Mouse (Mus musculus): ENCODE results near the gene Evi2. TPM values are rescaled to one million over a fixed set of nuclear protein-coding genes. Genes with fewer than 3 reads are reported as not detected.
A peak's percentile ranks its signal among the peaks of the same experiment; 100 is the strongest.

Gene Evi2
- 0.43 and 0.82 TPM in 2 replicates for polyA plus RNA-seq (2015; fragmentation: Nextera tagmentation; extraction: Ambion mirVana)

GRCm38 (mm10) chr11:79530333-79530761 lies at the start of gene Evi2, which contains the start of gene Evi2a:
Gene Evi2 (minus strand): TSS chr11:79530589.
Gene Evi2a (minus strand): TSS chr11:79530609.
- Histone ChIP-seq H3K4me3 (replicated peaks) (no peak within 1 kb of the TSS), H3K36me3 (no peaks in the 10 kb centered on the region), H3K27me3 (no peaks in the 10 kb centered on the region), H3K27ac (no peak within 1 kb of the TSS), H3K9ac (no peak within 1 kb of the TSS), H3K9me3 (replicated peaks) (no peaks in the 10 kb centered on the region), H3K4me2 (peak within 1 kb of the TSS; percentile 24), H3K4me1 (replicated peaks) (peaks cover 53% of the 10 kb centered on the region)
- ATAC-seq (ENCODE audit: low read depth) (no peak), DNase-seq (no peak)
- 20% methylated on average over 7 of the region's 7 CpGs for WGBS (ENCODE audit: insufficient replicate concordance)

DNA sequence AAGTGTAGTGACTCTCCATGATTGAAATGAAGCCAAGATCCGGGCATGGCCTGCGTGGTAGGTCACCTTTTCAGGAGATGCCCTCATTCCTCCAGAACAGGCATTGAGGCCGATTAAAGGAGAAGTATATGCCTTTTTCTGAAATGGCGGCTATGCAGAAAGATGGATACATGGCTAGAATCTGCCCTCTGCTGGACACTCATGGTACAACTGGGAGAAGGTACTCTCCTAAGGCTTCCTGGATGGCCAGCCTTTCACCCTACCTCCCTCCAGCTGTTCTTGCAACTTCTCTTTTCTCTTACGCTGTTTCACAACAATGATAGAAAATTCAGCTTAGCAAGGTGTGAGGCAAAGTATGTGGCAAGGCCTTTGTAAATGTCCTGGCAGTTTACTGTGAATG lies 47.4 kb upstream of the Evi2 start:
- Histone ChIP-seq H3K27me3 (no peaks in the 10 kb centered on the region), H3K9ac (no peak overlapping the region), H3K27ac (no peak overlapping the region), H3K9me3 (replicated peaks) (no peaks in the 10 kb centered on the region), H3K4me3 (replicated peaks) (no peak overlapping the region), H3K4me1 (replicated peaks) (no peaks in the 10 kb centered on the region), H3K36me3 (0 out of 2 replicates have a peak, but pooled peaks cover 5% of the 10 kb centered on the region), H3K4me2 (no peak overlapping the region)
- DNase-seq (peak; percentile 45), ATAC-seq (ENCODE audit: low read depth) (no peak)
- WGBS (ENCODE audit: insufficient replicate concordance): 27% methylated on average over 5 of the region's 5 CpGs

DNA sequence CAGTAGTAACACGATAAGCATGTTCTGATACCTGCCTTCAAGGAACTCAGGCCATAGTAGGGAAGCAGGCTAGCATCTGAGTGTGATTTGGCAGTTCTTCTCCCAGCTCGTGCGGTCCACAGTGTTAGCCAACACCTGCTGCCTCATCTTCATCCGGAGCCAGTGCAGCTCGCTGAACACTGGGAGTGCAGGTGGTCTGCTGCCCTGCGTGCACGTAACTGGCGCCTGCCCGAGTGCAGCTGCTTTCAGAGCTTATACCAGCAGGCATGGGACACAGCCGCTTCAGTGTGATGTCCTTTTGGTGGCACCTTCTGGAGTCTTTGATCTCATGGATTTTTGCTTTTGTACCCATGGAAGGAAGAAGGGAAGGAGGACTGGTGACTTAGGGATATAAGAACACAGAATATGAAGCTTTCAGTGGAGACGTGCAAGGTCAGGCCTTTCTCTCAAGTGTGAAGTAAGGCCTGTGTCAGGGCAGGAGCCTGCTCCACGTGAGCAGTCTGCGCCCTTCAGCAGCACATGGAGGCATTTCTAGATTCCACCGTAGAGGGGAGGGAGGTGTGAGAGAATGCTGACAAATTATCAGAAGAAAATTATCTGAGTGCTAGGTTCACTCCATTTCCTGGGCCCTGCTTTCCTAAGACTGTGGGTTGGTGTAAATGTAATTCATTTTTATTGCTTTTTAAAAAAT lies 45.1 kb upstream of the Evi2 start:
- peaks cover 17% of the 10 kb centered on the region for H3K36me3 ChIP-seq
- no peak overlapping the region for H3K27ac ChIP-seq

DNA sequence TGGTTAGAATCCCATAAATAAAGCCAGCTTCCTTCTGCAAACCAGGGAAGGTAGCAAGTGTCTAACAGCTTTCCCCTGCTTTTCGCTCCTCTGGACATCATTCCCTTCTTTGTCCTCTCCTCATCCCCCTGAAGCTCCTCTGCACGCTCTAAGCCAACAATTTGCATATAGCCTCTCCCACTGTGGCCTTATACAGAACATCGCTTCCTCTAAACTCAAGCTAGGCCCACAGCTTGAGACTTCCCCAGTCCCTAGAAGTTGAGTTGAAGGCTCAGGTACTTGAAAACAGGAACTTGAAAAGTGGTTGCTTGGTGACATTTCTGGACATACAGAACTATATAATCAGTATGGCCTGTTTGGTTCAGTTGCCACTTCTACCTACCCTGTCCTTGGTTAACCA lies 43.4 kb upstream of the Evi2 start:
- no peak overlapping the region for H3K9ac ChIP-seq
- peaks cover 29% of the 10 kb centered on the region for H3K36me3 ChIP-seq
- H3K4me3 ChIP-seq (replicated peaks): no peak overlapping the region
- ATAC-seq (ENCODE audit: low read depth) (no peak), DNase-seq (no peak)
- no peak overlapping the region for H3K27ac ChIP-seq
- no peak overlapping the region for H3K4me2 ChIP-seq
- WGBS (ENCODE audit: insufficient replicate concordance): 73% methylated on average over 3 of the region's 3 CpGs
- H3K27me3 ChIP-seq: no peaks in the 10 kb centered on the region
- H3K9me3 ChIP-seq (replicated peaks): no peaks in the 10 kb centered on the region
- no peaks in the 10 kb centered on the region for H3K4me1 ChIP-seq (replicated peaks)

More for the DNA sequence above, 45.1 kb upstream of the Evi2 start:
- Histone ChIP-seq H3K9me3 (replicated peaks) (no peaks in the 10 kb centered on the region), H3K4me1 (replicated peaks) (no peaks in the 10 kb centered on the region), H3K4me2 (no peak overlapping the region), H3K4me3 (replicated peaks) (no peak overlapping the region), H3K27me3 (no peaks in the 10 kb centered on the region), H3K9ac (no peak overlapping the region)
- no peak for DNase-seq
- ATAC-seq (ENCODE audit: low read depth): no peak
- 83% methylated on average over 14 of the region's 14 CpGs for WGBS (ENCODE audit: insufficient replicate concordance)

GRCm38 (mm10) chr11:79570319-79570718 lies 39.9 kb upstream of the Evi2 start:
- peaks cover 44% of the 10 kb centered on the region for H3K36me3 ChIP-seq

GRCm38 (mm10) chr11:79568197-79568911 lies 38.0 kb upstream of the Evi2 start:
- Histone ChIP-seq H3K4me3 (replicated peaks) (no peak overlapping the region), H3K4me2 (no peak overlapping the region), H3K9me3 (replicated peaks) (no peaks in the 10 kb centered on the region), H3K4me1 (replicated peaks) (no peaks in the 10 kb centered on the region), H3K27me3 (no peaks in the 10 kb centered on the region), H3K36me3 (peaks cover 51% of the 10 kb centered on the region), H3K9ac (no peak overlapping the region), H3K27ac (no peak overlapping the region)
- 81% methylated on average over 11 of the region's 11 CpGs for WGBS (ENCODE audit: insufficient replicate concordance)
- DNase-seq (no peak), ATAC-seq (ENCODE audit: low read depth) (no peak)

More at GRCm38 (mm10) chr11:79570319-79570718, 39.9 kb upstream of the Evi2 start:
- WGBS (ENCODE audit: insufficient replicate concordance): 77% methylated on average over 2 of the region's 2 CpGs
- Histone ChIP-seq H3K4me2 (no peak overlapping the region), H3K27me3 (no peaks in the 10 kb centered on the region), H3K9me3 (replicated peaks) (no peaks in the 10 kb centered on the region), H3K4me1 (replicated peaks) (no peaks in the 10 kb centered on the region), H3K4me3 (replicated peaks) (no peak overlapping the region), H3K9ac (no peak overlapping the region), H3K27ac (no peak overlapping the region)
- ATAC-seq (ENCODE audit: low read depth): no peak
- no peak for DNase-seq

DNA sequence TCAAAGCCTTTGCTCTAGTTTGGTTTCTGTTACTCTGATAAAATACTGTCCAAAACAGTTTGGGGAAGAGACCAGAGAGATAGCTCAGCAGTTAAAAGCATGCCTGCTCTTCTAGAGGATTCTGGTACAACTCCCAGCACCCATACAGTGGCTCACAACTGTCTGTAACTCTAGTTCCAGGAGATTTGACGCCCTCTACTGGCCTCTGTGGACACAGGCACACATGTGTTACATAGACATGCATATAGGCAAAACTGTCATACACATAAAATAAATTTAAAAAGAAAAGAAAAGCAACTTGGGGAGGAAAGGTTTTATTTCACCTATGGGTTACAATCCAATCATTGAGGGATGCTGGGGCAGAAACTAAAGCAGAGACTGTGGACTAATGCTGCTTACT lies 36.6 kb upstream of the Evi2 start:
- Histone ChIP-seq H3K27ac (no peak overlapping the region), H3K4me1 (replicated peaks) (no peaks in the 10 kb centered on the region), H3K4me3 (replicated peaks) (no peak overlapping the region), H3K36me3 (peaks cover 48% of the 10 kb centered on the region), H3K9me3 (replicated peaks) (no peaks in the 10 kb centered on the region), H3K4me2 (no peak overlapping the region), H3K27me3 (no peaks in the 10 kb centered on the region), H3K9ac (no peak overlapping the region)
- WGBS (ENCODE audit: insufficient replicate concordance): 43% methylated on average over 1 of the region's 1 CpGs
- ATAC-seq (ENCODE audit: low read depth) (no peak), DNase-seq (no peak)

DNA sequence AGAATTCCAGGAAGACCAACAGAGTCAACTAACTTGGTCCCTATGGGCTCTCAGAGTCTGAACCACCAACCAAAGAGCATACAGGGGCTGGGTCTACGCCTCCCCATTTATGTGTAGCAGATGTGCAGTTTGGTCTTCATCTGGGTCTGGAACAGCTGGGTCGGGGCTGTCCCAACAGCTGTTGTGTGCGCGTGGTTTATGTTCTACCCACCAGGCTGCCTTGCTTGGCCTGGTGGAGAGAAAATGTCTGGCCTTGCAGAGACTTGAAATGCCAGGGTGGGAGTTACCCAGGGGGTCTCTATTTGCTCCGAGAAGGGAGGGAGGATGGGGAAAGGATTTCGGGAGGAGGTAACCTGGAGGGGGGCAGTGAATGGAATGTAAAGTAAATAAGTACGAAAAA lies 33.1 kb upstream of the Evi2 start:
- H3K27me3 ChIP-seq: no peaks in the 10 kb centered on the region
- no peaks in the 10 kb centered on the region for H3K9me3 ChIP-seq (replicated peaks)
- H3K4me1 ChIP-seq (replicated peaks): no peaks in the 10 kb centered on the region
- no peak overlapping the region for H3K27ac ChIP-seq
- ATAC-seq (ENCODE audit: low read depth) (no peak), DNase-seq (no peak)
- H3K4me3 ChIP-seq (replicated peaks): no peak overlapping the region
- H3K36me3 ChIP-seq: peaks cover 30% of the 10 kb centered on the region
- no peak overlapping the region for H3K9ac ChIP-seq
- H3K4me2 ChIP-seq: no peak overlapping the region
- 75% methylated on average over 7 of the region's 7 CpGs for WGBS (ENCODE audit: insufficient replicate concordance)

DNA sequence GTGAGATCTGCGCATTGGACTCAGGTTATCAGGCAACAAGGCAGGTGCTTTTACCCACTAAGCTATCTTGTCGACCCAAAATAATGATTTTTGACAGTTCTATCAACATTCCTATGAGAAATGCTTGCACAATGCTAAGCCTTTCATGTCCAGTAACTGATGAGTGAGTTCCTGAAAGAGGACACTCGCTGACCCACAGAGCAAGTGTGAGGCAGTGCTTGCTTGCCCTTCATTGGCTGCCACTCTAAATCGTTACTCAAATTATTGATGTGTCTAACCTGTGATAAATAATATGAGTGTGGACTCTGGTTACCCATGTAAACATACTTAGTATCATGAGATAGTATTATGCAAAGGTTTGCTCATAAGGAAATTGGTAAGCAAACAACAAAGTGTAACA lies 30.1 kb upstream of the Evi2 start:
- no peak for ATAC-seq (ENCODE audit: low read depth)
- no peak overlapping the region for H3K4me3 ChIP-seq (replicated peaks)
- 71% methylated on average over 4 of the region's 4 CpGs for WGBS (ENCODE audit: insufficient replicate concordance)
- H3K27ac ChIP-seq: no peak overlapping the region
- H3K9me3 ChIP-seq (replicated peaks): no peaks in the 10 kb centered on the region
- no peak overlapping the region for H3K4me2 ChIP-seq
- no peaks in the 10 kb centered on the region for H3K27me3 ChIP-seq
- no peak for DNase-seq
- no peak overlapping the region for H3K9ac ChIP-seq
- peaks cover 24% of the 10 kb centered on the region for H3K36me3 ChIP-seq
- H3K4me1 ChIP-seq (replicated peaks): no peaks in the 10 kb centered on the region

- WGBS (ENCODE audit: insufficient replicate concordance): 5% methylated on average over 1 of the region's 1 CpGs
- Histone ChIP-seq H3K27ac (no peak overlapping the region), H3K4me2 (no peak overlapping the region), H3K9ac (no peak overlapping the region), H3K36me3 (peaks cover 32% of the 10 kb centered on the region), H3K4me1 (replicated peaks) (peaks cover 8% of the 10 kb centered on the region), H3K27me3 (no peaks in the 10 kb centered on the region), H3K4me3 (replicated peaks) (no peak overlapping the region), H3K9me3 (replicated peaks) (no peaks in the 10 kb centered on the region)
- DNase-seq: no peak
- ATAC-seq (ENCODE audit: low read depth): no peak
Measured at GRCm38 (mm10) chr11:79552622-79553021, 22.2 kb upstream of the Evi2 start.

- Histone ChIP-seq H3K9me3 (replicated peaks) (no peaks in the 10 kb centered on the region), H3K36me3 (peaks cover 6% of the 10 kb centered on the region), H3K4me3 (replicated peaks) (no peak overlapping the region), H3K27me3 (no peaks in the 10 kb centered on the region), H3K4me1 (replicated peaks) (peaks cover 20% of the 10 kb centered on the region), H3K9ac (no peak overlapping the region), H3K27ac (no peak overlapping the region), H3K4me2 (no peak overlapping the region)
- DNase-seq: no peak
- 53% methylated on average over 3 of the region's 3 CpGs for WGBS (ENCODE audit: insufficient replicate concordance)
- ATAC-seq (ENCODE audit: low read depth): no peak
Measured at GRCm38 (mm10) chr11:79536293-79536692, 5.9 kb upstream of the Evi2 start.
